Mouse (Mus musculus) midbrain, embryonic 14.5 days (tissue): ENCODE measurements around the gene Vwa5b2. TPM values are rescaled to one million over a fixed set of nuclear protein-coding genes. Genes with fewer than 3 reads are reported as not detected.

Experiments used
- ATAC-seq: fragments of 200-750 bp; cut with Nextera tagmentation; 2 replicates; pipeline ENCODE4 v1.8.0; 2017; ENCODE audit warnings: moderate number of reproducible peaks, moderate library complexity; ENCODE audit not compliant: low FRiP score, low TSS enrichment
- DNase-seq: peaks from one replicate; pipeline ENCODE4 v3.0.0-alpha.2; 2015
- H3K27ac ChIP-seq: fragments of 300-500 bp; sonication (generic); replicated peaks from 2 replicates; pipeline ENCODE4 v1.5.1; 2014; ENCODE audit warnings: mild to moderate bottlenecking, low read depth, low read length, moderate library complexity
- H3K27me3 ChIP-seq: fragments of 300-500 bp; sonication (generic); 2 replicates; pipeline ENCODE4 v1.6.1; 2014; ENCODE audit warnings: low read length, control low read depth, mixed read lengths; ENCODE audit not compliant: control insufficient read depth, insufficient read depth
- H3K36me3 ChIP-seq: fragments of 300-500 bp; sonication (generic); 2 replicates; pipeline ENCODE4 v1.6.1; 2014; ENCODE audit warnings: low read length, control low read depth; ENCODE audit not compliant: control insufficient read depth, insufficient read depth
- H3K4me1 ChIP-seq: fragments of 300-500 bp; sonication (generic); 2 replicates; pipeline ENCODE4 v1.6.1; 2014; ENCODE audit warnings: mild to moderate bottlenecking, antibody characterized with exemption, low read length, control low read depth; ENCODE audit not compliant: control insufficient read depth, insufficient read depth
- H3K4me2 ChIP-seq: fragments of 300-500 bp; sonication (generic); 2 replicates; pipeline ENCODE4 v1.6.1; 2014; ENCODE audit warnings: mild to moderate bottlenecking, low read length, moderate library complexity
- H3K4me3 ChIP-seq: fragments of 300-500 bp; sonication (generic); replicated peaks from 2 replicates; pipeline ENCODE4 v1.5.1; 2014; ENCODE audit warnings: low read depth, low read length
- H3K9ac ChIP-seq: fragments of 300-500 bp; sonication (generic); replicated peaks from 2 replicates; pipeline ENCODE4 v1.6.1; 2014; ENCODE audit warnings: mild to moderate bottlenecking, low read length, moderate library complexity
- H3K9me3 ChIP-seq: fragments of 300-500 bp; sonication (generic); 2 replicates; pipeline ENCODE4 v1.6.1; 2016; ENCODE audit warnings: low read length, control low read depth, mixed read lengths; ENCODE audit not compliant: control insufficient read depth
- WGBS: fragments of 180-500 bp; shearing (Covaris S2); extraction: QIAGEN DNeasy Blood & Tissue Kit; methylation state at CpG from one replicate; pipeline ENCODE4 v1.1.7; 2014; 5-methylcytosine and 5-hydroxymethylcytosine counted together
- polyA plus RNA-seq: library from polyadenylated mRNA; unstranded; fragments of >200 nt; fragmentation: Nextera tagmentation; extraction: Ambion mirVana; gene quantifications from 2 replicates; pipeline ENCODE4 v1.2.1, GENCODE M21; 2014

The Vwa5b2 gene
- polyA plus RNA-seq, 1 experiment from 2014 or later, result 12.1 TPM

DNA sequence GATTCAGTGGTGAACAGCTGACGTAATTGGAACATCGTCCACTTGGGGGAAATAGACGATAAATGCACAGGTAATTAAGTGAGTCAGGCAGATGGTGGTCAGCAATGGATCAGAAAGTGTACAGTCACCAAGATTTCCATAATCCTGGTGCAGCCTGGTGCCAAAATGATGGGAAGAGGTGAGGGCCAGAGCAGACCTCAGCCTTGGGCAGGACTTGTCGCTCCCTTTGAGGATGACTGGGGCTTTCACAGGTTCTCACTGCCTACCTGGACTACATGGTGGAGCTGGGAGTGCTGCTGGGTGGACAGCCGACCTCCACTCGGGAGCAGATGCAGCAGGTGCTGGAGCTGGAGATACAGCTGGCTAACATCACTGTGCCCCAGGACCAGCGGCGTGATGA lies 48.1 kb downstream of the Vwa5b2 start:
- no peak overlapping the region for H3K4me3 ChIP-seq
- no peak overlapping the region for H3K9ac ChIP-seq
- no peaks in the 10 kb centered on the region for H3K9me3 ChIP-seq
- H3K4me1 ChIP-seq, result no peaks in the 10 kb centered on the region
- H3K4me2 ChIP-seq, result no peak overlapping the region
- no peak overlapping the region for H3K27ac ChIP-seq
- DNase-seq, result no peak
- no peaks in the 10 kb centered on the region for H3K27me3 ChIP-seq
- 0 out of 2 replicates have a peak, but pooled peaks cover under 1% of the 10 kb centered on the region for H3K36me3 ChIP-seq
- WGBS, result 85% methylated on average over 8 of the region's 8 CpGs
- ATAC-seq, result no peak

DNA sequence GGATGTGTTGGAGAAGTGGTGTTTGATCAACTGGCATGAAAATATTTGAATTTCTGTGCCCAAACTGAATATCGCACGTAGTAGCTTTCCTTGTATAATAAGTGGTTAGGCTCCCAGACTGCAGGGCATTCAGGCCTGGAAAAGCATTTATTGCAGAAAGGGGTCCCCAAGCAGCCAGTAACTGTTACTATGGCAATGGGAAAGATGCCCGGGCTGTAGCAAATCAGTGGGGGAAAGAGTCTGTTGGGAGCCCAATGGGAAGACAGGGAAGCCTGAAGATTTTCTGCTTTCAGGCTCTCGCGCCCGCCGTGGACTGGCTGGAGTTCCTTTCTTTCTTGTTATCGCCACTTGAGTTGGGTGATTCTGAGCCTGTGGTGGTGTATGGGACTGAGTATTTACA lies 49.1 kb downstream of the Vwa5b2 start:
- H3K27ac ChIP-seq, result no peak overlapping the region
- no peaks in the 10 kb centered on the region for H3K4me1 ChIP-seq
- H3K27me3 ChIP-seq, result no peaks in the 10 kb centered on the region
- WGBS, result 77% methylated on average over 8 of the region's 8 CpGs
- no peaks in the 10 kb centered on the region for H3K9me3 ChIP-seq
- DNase-seq (peak; percentile 55), ATAC-seq (no peak)
- H3K36me3 ChIP-seq, result 0 out of 2 replicates have a peak, but pooled peaks cover 2% of the 10 kb centered on the region
- no peak overlapping the region for H3K4me3 ChIP-seq
- no peak overlapping the region for H3K9ac ChIP-seq
- H3K4me2 ChIP-seq, result no peak overlapping the region

GRCm38 (mm10) chr16:20642161-20642560 lies 52.9 kb downstream of the Vwa5b2 start:
- DNase-seq, result peak; percentile 81
- Histone ChIP-seq H3K4me3 (no peak overlapping the region), H3K27me3 (no peaks in the 10 kb centered on the region), H3K9ac (no peak overlapping the region), H3K4me2 (no peak overlapping the region), H3K27ac (no peak overlapping the region), H3K36me3 (0 out of 2 replicates have a peak, but pooled peaks cover 11% of the 10 kb centered on the region), H3K4me1 (no peaks in the 10 kb centered on the region), H3K9me3 (no peaks in the 10 kb centered on the region)
- no peak; the same call in 1 of the 2 replicates for ATAC-seq
- 3% methylated on average over 8 of the region's 8 CpGs for WGBS

DNA sequence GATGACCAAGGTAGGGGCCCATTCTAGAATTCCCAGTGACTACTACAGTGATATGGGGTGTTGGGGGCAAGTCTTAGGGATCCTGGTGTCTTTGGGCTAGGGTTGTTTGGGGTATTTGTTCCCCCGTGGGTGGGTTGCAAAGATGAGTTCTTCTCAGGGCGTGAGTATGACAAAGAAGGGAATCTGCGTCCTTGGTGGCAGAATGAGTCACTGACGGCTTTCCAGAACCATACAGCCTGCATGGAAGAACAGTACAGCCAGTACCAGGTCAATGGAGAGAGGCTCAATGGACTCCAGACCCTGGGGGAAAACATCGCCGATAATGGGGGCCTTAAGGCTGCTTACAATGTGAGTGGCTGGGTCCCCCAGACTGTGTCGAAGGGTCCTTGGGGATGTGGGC lies 54.6 kb downstream of the Vwa5b2 start:
- H3K27ac ChIP-seq, result no peak overlapping the region
- H3K4me1 ChIP-seq, result no peaks in the 10 kb centered on the region
- H3K4me2 ChIP-seq, result no peak overlapping the region
- no peaks in the 10 kb centered on the region for H3K9me3 ChIP-seq
- 0 out of 2 replicates have a peak, but pooled peaks cover 11% of the 10 kb centered on the region for H3K36me3 ChIP-seq
- no peak overlapping the region for H3K9ac ChIP-seq
- no peaks in the 10 kb centered on the region for H3K27me3 ChIP-seq
- DNase-seq (no peak), ATAC-seq (no peak)
- no peak overlapping the region for H3K4me3 ChIP-seq
- WGBS, result 90% methylated on average over 7 of the region's 7 CpGs

GRCm38 (mm10) chr16:20651076-20651946 lies 62.0 kb downstream of the Vwa5b2 start, which contains the start of gene Psmd2:
Psmd2 (plus strand) TSS chr16:20651652.
- peak; percentile 94 for ATAC-seq
- peak within 1 kb of the TSS; percentile 79 for H3K4me2 ChIP-seq
- 2% methylated on average over 46 of the region's 46 CpGs for WGBS
- peak within 1 kb of the TSS; percentile 75 for H3K27ac ChIP-seq
- no peaks in the 10 kb centered on the region for H3K9me3 ChIP-seq
- H3K36me3 ChIP-seq, result peaks cover 19% of the 10 kb centered on the region
- H3K27me3 ChIP-seq, result no peaks in the 10 kb centered on the region
- peaks cover 13% of the 10 kb centered on the region for H3K4me1 ChIP-seq
- DNase-seq, result peak; percentile 98
- peak within 1 kb of the TSS; percentile 78 for H3K9ac ChIP-seq
- H3K4me3 ChIP-seq, result peak within 1 kb of the TSS; percentile 72

- Histone ChIP-seq H3K4me2 (peak overlapping the region; percentile 79), H3K4me3 (peak overlapping the region; percentile 72), H3K9me3 (no peaks in the 10 kb centered on the region), H3K27ac (peak overlapping the region; percentile 75; the same call in 1 of the 2 replicates), H3K27me3 (no peaks in the 10 kb centered on the region), H3K36me3 (peaks cover 26% of the 10 kb centered on the region), H3K9ac (peak overlapping the region; percentile 78), H3K4me1 (peaks cover 13% of the 10 kb centered on the region)
- ATAC-seq, result no peak
- no peak for DNase-seq
- WGBS, result 11% methylated on average over 12 of the region's 12 CpGs
Measured at GRCm38 (mm10) chr16:20651947-20652310, 62.7 kb downstream of the Vwa5b2 start.

DNA sequence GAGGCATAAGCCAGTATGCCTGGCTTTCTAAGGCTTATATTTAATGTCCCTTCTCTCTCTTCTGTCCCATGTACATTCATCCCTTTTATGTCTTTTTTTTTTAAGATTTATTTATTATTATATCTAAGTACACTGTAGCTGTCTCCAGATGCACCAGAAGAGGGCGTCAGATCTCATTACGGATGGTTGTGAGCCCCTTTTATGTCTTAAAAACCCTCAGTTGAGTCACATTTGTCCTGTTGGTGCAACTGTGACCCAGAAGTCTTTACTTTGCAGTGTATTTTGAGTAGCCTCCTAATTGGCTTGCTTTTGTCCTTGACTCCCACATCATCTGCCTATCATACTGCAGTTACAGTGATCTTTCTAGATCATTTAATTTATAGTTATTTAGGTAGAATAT lies 64.0 kb downstream of the Vwa5b2 start:
- H3K36me3 ChIP-seq, result peaks cover 40% of the 10 kb centered on the region
- WGBS, result 57% methylated on average over 2 of the region's 2 CpGs
- ATAC-seq (no peak), DNase-seq (no peak)
- H3K9ac ChIP-seq, result no peak overlapping the region
- no peak overlapping the region for H3K27ac ChIP-seq
- peak overlapping the region; percentile 79; the same call in 1 of the 2 replicates for H3K4me2 ChIP-seq
- H3K4me1 ChIP-seq, result peaks cover 13% of the 10 kb centered on the region
- H3K9me3 ChIP-seq, result no peaks in the 10 kb centered on the region
- H3K4me3 ChIP-seq, result no peak overlapping the region
- H3K27me3 ChIP-seq, result no peaks in the 10 kb centered on the region
